Mouse (Mus musculus) CD8-positive naive resting alpha-beta T cell, adult 2 months (primary cell): ENCODE data around the gene Dpm3.

Experiments used
- DNase-seq, 2 experiments: peaks; one replicate each; pipeline ENCODE4 v3.0.0; 2022; ENCODE audit warnings: low read depth in 2 of 2, low spot score in 2 of 2

Gene Dpm3

GRCm38 (mm10) chr3:89231345-89231744 is 27.8 kb upstream of the Dpm3 start:
- no peak for DNase-seq

- no peak for DNase-seq
These were observed 27.3 kb upstream of the Dpm3 start for GRCm38 (mm10) chr3:89231772-89232275.

GRCm38 (mm10) chr3:89232614-89233013 is 26.5 kb upstream of the Dpm3 start:
- no peak for DNase-seq

GRCm38 (mm10) chr3:89233562-89234110 is 25.5 kb upstream of the Dpm3 start:
- DNase-seq: no peak

- no peak for DNase-seq
These were observed 22.6 kb upstream of the Dpm3 start for GRCm38 (mm10) chr3:89236516-89236915.

- no peak for DNase-seq
These were observed 21.5 kb upstream of the Dpm3 start for GRCm38 (mm10) chr3:89237682-89238081.

- no peak for DNase-seq
These were observed 20.7 kb upstream of the Dpm3 start for GRCm38 (mm10) chr3:89238494-89238893.

- peak in 1 of 2 experiments; percentile 28 for DNase-seq
These were observed 16.7 kb upstream of the Dpm3 start for GRCm38 (mm10) chr3:89242331-89242895.

GRCm38 (mm10) chr3:89243609-89244008 is 15.5 kb upstream of the Dpm3 start:
- peak; percentile 58 to 77 for DNase-seq

- DNase-seq: peak in 1 of 2 experiments; percentile 23
These were observed 14.8 kb upstream of the Dpm3 start for GRCm38 (mm10) chr3:89244158-89244981.

GRCm38 (mm10) chr3:89244982-89245687 is 14.0 kb upstream of the Dpm3 start:
- DNase-seq: no peak

- no peak for DNase-seq
These were observed 13.4 kb upstream of the Dpm3 start, which contains the start of gene Krtcap2 for GRCm38 (mm10) chr3:89245688-89246171. Gene Krtcap2, plus strand, starts transcription at chr3:89245966.

GRCm38 (mm10) chr3:89246261-89247100 is 12.7 kb upstream of the Dpm3 start, which contains the start of gene Trim46:
Gene Trim46, minus strand, starts transcription at chr3:89246309.
- peak; percentile 77 to 80 for DNase-seq

- DNase-seq: no peak
These were observed 11.7 kb upstream of the Dpm3 start for GRCm38 (mm10) chr3:89247466-89247865.

- peak; percentile 54 to 60 for DNase-seq
These were observed 8.6 kb upstream of the Dpm3 start for GRCm38 (mm10) chr3:89250435-89251040.

GRCm38 (mm10) chr3:89251365-89251895 is 7.7 kb upstream of the Dpm3 start:
- peak in 1 of 2 experiments; percentile 33 for DNase-seq

GRCm38 (mm10) chr3:89254994-89255393 is 4.2 kb upstream of the Dpm3 start:
- DNase-seq: no peak

GRCm38 (mm10) chr3:89256177-89256576 is 3.0 kb upstream of the Dpm3 start:
- DNase-seq: no peak

GRCm38 (mm10) chr3:89260211-89260610 is 1.1 kb downstream of the Dpm3 start:
- no peak for DNase-seq

GRCm38 (mm10) chr3:89262417-89262816 is 3.3 kb downstream of the Dpm3 start:
- DNase-seq: no peak
